Mouse (Mus musculus): Measurements from ENCODE around the gene Slc23a2. TPM values are rescaled to one million over a fixed set of nuclear protein-coding genes. Genes with fewer than 3 reads are reported as not detected.

The Slc23a2 gene
- 10 to 100 TPM; 11.9 to 13.0 TPM for total RNA-seq (2023)

DNA sequence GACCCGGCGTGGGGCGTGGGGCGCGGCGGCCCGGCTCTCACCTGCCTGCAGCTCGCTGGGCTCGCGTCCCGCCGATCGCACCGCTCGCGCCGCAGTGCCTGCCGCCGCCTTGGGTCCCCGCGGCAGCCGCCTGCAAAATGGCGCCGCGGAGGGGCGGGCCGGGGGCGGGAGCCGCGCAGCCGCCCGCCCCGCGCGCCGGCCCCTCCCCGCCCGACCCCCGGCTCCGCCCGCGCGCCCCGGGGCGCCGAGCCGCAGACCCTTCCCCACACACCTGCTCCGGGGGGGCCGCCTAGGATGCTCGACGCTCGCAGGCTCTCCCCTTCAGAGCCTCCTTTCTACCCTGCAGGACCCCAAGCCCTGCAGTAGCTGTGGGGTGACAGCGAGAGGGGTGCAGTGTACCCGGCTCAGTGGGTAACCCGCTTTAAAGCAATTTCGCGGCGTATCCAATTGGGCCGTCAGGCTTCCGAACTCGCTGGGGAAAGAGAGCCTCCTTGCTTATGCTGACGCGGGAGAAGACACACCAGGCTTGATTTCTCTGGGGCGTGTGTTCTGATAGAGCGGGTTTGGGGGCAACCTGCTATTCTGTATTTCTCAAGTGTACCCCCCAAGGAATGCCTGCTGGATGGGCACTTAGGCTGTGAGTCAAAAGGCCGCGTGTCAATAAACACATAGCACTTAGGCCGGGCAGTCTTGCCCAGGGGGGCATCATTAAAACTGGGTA is at the start of gene Slc23a2:
Gene Slc23a2, minus strand, starts transcription at position 138 of the 721 bp plus-strand sequence.

GRCm38 (mm10) chr2:132029646-132030417 is 115.1 kb downstream of the Slc23a2 start, which contains the start of gene Rassf2:
Gene Rassf2 (minus strand): TSS chr2:132030258.

Other genes starting within 250 kb of the Slc23a2 start
- gene Prnp, start 235.2 kb downstream of the Slc23a2 start, total RNA-seq (2023) = 10 to 100 TPM; 10.6 to 15.1 TPM
- gene Prn, start 235.2 kb downstream of the Slc23a2 start, total RNA-seq (2023) = not detected
- gene Prnd, start 194.2 kb downstream of the Slc23a2 start, total RNA-seq (2023) = not detected
- 100 to 1,000 TPM; 133 to 138 TPM for gene Rassf2, start 114.8 kb downstream of the Slc23a2 start, total RNA-seq (2023)
- 10 to 100 TPM; 33.4 to 44.1 TPM for gene Tmem230, start 102.7 kb upstream of the Slc23a2 start, total RNA-seq (2023)
- 100 to 1,000 TPM; 296 to 361 TPM for gene Pcna, start 108.2 kb upstream of the Slc23a2 start, total RNA-seq (2023)
- 10 to 100 TPM; 84.6 to 93.0 TPM for gene Cds2, start 118.0 kb upstream of the Slc23a2 start, total RNA-seq (2023)
- not detected for gene Prokr2, start 240.3 kb upstream of the Slc23a2 start, total RNA-seq (2023)

All from neutrophil, adult 83 days (primary cell).